Mouse (Mus musculus) embryo, embryonic 11.5 days (tissue): ENCODE data around the gene Tnip3.

Source experiments
- DNase-seq: peaks from one replicate; pipeline ENCODE4 v3.0.0-alpha.2; 2012; ENCODE audit warnings: low read depth, low spot score

Gene Tnip3

GRCm38 (mm10) chr6:65584870-65585332 is 59.8 kb downstream of the Tnip3 start:
- DNase-seq: no peak

- DNase-seq: no peak
Observed at GRCm38 (mm10) chr6:65585333-65586053, 60.4 kb downstream of the Tnip3 start.

GRCm38 (mm10) chr6:65588847-65589246 is 63.7 kb downstream of the Tnip3 start:
- no peak for DNase-seq

GRCm38 (mm10) chr6:65590018-65590417 is 64.9 kb downstream of the Tnip3 start:
- DNase-seq: no peak

DNA sequence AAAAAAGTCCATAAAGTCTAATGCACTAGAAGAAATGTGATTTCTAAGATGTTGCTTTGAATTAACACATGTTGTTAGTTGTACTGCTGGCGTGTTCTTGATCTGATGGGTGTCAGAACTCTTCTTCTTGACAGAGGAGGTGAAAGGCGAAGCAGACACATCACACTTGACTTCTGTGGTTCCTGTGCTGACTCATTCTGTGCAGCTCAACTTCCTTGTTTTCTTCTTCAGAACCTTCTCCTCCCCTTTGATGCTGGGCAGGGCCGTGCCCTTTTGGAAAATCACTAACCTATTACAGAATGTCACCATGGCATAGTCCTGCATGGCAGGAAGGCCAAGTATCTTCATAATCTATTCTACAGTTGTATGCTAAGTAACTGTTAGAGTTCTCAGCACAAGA is 69.1 kb downstream of the Tnip3 start:
- no peak for DNase-seq

- DNase-seq: no peak
Observed at GRCm38 (mm10) chr6:65595371-65595770, 70.3 kb downstream of the Tnip3 start.

DNA sequence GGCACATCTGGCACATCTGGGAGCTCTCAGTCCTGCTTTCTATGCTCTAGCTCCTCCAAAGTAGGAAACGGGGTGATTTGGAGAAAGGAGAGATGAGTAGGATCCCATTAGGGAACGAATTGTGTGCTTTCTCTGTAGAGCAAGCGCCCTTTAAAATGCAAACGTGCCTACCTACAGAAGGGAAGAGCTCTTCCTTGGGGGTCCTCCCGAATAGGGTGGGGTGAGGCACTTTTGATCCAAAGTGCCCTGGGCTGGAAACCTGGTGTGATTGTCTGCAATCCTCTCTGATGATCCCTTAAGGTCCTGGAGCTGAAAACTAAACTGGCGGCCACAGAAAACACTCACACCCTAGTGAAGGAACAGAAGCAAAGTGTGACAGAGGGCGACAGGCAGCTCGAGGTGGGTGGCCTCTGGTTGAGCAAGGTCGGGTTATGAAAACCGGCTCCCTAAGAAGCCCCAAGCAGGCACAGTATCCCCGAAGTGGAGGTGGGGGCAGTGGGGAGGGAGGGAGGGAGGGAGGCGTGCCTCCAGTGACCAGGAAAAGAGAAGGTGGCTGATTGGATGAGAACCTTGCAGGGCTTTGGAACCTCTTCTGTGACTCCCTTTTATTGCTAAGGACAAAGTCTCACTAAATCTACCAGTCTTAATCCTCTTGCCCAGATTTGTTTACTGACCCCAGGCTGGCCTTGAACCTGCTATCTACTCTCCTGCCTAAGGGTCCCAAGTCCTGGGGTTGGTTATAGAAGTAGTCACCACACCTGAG is 72.1 kb downstream of the Tnip3 start:
- DNase-seq: no peak

DNA sequence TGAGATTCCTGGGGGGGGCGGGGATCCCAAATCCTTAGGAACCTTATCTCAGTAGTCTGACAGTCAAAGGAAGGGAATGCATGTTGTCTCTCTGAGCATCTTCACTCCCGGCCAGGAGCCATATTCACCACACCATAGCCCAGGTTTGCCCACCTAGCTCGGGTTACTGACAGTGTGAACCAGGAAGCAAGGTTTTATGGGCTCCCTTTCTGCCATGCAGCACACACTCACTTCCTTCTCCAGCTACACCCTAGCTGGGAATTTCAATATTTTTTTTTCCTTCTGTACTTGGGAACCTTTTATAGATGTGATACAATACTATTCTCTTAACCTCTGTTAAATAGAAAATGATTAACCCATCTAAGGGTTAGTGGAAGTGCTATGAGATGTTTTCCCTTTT is 73.4 kb downstream of the Tnip3 start:
- no peak for DNase-seq

DNA sequence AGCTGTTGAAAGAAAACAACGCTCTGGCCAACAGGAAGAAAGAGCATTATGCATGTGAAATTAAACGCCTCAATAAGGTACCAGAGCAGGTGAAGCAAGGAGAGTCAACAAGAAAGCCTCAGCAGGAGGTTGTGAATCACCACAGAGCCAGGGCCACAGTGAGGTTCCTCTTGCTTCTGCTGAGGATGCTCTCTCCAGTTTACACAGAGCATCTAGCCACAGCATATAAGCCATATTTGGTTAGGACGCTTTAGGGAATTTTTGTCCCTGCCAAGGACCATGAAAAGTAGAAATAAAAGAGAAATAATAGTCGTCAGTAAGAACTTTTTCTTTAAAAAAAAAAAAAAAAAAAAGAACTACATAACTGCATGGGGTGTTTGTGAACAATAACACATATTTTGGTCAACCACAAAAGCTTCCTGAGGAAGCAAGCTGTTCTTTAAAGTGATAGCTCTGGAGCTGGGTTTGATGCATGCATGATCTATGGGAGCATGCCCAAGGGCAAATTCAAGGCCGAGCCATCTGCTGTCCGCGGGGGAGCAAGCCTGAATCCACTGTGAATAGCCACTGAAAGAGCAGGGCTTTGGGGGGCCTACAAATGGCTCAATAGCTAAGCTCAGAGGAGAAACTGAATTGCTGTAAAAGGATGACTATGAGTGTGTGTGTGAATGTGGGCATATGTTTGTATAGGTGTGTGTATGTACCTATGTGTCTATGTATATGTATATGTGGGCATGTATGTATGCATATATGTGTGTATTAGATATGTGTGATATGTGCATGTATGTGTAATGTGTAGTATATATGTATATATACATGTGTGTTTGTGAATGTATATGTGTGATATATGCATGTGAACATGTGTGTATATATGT is 75.0 kb downstream of the Tnip3 start:
- DNase-seq: no peak

- no peak for DNase-seq
Observed at GRCm38 (mm10) chr6:65600887-65601286, 75.8 kb downstream of the Tnip3 start.

DNA sequence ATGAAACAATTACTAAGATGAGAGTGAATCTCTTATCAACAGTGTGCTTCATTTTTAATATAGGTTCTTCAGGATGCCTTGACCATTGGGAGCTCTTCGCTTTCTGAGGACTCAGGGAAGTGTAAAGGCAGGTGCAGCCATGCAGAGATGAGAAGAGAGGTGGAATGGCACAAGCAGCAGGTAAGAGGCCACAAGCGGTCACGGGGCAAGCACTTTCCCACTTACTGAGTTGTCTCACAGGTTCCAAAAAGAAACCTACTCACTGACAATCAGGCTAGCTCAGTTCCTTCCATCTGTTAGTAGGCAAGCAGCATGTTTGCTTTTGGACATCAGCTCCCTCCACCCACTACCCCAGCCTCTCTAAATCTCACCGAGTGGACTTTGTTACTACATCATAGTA is 80.7 kb downstream of the Tnip3 start:
- no peak for DNase-seq

- no peak for DNase-seq
Observed at GRCm38 (mm10) chr6:65606946-65607345, 81.8 kb downstream of the Tnip3 start.

DNA sequence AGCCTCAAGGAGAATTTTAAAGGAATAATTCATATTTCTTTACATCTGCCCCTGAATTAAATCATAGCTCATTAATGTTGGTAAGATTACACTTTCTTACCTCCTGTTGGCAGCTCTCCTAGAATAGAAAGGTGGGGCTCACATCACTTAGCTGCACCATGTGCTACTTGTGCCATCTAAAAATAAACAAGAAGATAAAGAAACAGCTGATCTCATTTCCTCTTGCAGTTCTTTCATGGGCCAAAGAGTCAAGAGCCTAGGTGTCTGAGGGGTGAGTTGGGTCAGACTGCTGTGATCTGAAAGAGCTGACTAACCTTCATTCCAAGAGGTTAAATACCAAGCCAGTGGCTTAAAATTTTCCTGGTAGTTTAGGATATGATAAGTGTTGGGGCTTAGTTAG is 86.7 kb downstream of the Tnip3 start:
- DNase-seq: no peak

GRCm38 (mm10) chr6:65613924-65614585 is 88.9 kb downstream of the Tnip3 start:
- no peak for DNase-seq

DNA sequence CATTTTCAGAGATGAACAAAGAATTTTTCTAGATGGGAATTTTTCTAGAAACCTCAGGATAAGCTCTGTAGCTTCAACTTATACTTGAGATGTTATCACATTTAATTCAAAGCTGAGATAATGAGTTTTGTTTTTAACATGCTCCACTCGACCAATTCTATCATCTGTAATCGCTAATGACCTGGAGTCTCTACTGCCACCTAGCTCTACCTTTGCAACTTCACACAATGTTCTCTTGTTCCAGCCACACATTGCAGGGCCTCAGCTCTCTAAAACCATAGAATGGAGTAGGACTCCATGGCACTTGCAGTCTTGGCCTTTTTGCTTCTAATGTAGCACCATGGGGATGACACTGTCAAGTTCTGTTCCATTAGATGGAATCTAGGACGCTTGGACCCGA is 90.5 kb downstream of the Tnip3 start:
- DNase-seq: no peak

- no peak for DNase-seq
Observed at GRCm38 (mm10) chr6:65621260-65621659, 96.1 kb downstream of the Tnip3 start.

GRCm38 (mm10) chr6:65623016-65623715 is 98.1 kb downstream of the Tnip3 start:
- DNase-seq: no peak

- no peak for DNase-seq
Observed at GRCm38 (mm10) chr6:65630578-65630977, 105.5 kb downstream of the Tnip3 start.

DNA sequence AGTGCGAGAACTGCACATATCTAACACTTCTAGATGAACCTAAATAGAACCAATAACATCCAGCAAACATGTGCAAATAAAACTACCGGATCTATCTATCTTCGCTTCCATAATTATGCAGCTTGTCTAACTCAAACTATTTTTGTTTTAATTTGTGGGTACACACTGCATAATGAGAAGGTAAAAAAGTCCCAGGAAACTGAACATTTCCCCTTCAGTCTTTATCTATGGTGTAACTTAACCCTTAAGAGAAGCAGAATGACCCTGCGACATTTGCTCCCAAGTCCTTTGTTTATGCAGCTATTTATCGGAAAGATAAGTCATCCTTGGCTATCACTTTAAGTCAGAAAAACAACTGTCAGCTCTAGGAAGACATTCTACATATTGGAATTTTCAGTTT is 107.1 kb downstream of the Tnip3 start:
- DNase-seq: no peak

- no peak for DNase-seq
Observed at GRCm38 (mm10) chr6:65642431-65642830, 117.3 kb downstream of the Tnip3 start.

DNA sequence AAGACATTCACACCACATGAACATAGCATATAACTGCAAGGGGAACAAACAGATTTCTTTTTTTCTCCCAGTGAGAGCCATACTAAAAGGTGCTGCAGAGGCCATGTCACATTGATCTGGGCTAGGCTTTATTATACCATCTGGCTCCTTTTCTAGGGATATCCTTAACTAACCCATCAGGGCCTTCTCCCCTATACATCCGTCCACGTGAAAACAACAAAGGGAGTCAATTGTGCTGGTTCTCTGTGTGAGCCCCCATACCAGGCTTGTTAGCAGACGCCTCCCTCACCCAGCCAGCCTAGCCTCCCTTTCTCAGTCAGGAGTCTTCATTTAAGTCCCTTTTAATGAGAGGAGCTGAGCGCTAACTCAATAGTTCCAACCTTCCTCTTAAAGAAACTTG is 119.0 kb downstream of the Tnip3 start:
- no peak for DNase-seq
